Mouse (Mus musculus) cerebellum, adult 2 months (tissue): ENCODE measurements at regions not wholly inside any gene's neighbourhood (a gene's known extent, or its start where the extent isn't known, plus 50 kb on each side); places are given as distances from the start of the nearest gene placed in this dataset.

Source experiments
- CTCF ChIP-seq: fragments of 200-500 bp; IDR thresholded peaks from 2 replicates; pipeline ENCODE4 v1.5.1; 2011; ENCODE audit warnings: low read depth, mild to moderate bottlenecking, control low read depth, low read length, moderate library complexity, borderline replicate concordance; ENCODE audit not compliant: insufficient read depth
- POLR2A ChIP-seq: fragments of 200-500 bp; IDR thresholded peaks from 2 replicates; pipeline ENCODE4 v1.6.1; 2011; ENCODE audit warnings: low read length, control low read depth, borderline replicate concordance; ENCODE audit not compliant: insufficient read depth

- TF ChIP-seq CTCF (no peak), POLR2A (no peak)
Observed at GRCm38 (mm10) chr13:5154911-5155310, 545.9 kb upstream of the Akr1e1 start.
